Mouse (Mus musculus) cerebellum, adult 2 months (tissue): ENCODE results near the gene Rbks.
A peak's percentile ranks its signal among the peaks of the same experiment; 100 is the strongest.

Experiments
- CTCF ChIP-seq: fragments of 200-500 bp; IDR thresholded peaks from 2 replicates; pipeline ENCODE4 v1.5.1; 2011; ENCODE audit warnings: low read depth, mild to moderate bottlenecking, control low read depth, low read length, moderate library complexity, borderline replicate concordance; ENCODE audit not compliant: insufficient read depth
- POLR2A ChIP-seq: fragments of 200-500 bp; IDR thresholded peaks from 2 replicates; pipeline ENCODE4 v1.6.1; 2011; ENCODE audit warnings: low read length, control low read depth, borderline replicate concordance; ENCODE audit not compliant: insufficient read depth

DNA sequence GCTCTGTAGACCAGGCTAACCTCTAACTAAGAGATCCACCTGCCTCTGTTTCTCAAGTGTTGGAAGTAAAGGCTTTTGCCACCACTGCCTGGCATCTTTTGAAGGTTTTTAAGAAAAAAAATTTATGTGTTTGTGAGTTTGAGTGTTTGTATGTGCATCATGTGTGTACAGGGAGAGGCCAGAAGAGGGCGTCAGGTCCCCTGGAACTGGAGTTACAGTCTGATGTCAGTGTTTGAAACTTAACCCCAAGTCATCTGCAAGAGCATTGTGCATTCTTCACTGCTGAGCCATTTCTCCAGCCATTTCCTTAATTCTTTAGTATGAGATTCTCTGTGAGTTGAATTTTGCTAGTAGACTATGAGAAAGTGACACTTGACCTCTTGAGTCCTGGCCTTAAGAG, 12.0 kb upstream of the Rbks start:
- TF ChIP-seq POLR2A (no peak), CTCF (peak; percentile 31; the same call in 1 of the 2 replicates)
